Mouse (Mus musculus): ENCODE measurements at regions not wholly inside any gene's neighbourhood (a gene's known extent, or its start where the extent isn't known, plus 50 kb on each side); places are given as distances from the start of the nearest gene placed in this dataset.

DNA sequence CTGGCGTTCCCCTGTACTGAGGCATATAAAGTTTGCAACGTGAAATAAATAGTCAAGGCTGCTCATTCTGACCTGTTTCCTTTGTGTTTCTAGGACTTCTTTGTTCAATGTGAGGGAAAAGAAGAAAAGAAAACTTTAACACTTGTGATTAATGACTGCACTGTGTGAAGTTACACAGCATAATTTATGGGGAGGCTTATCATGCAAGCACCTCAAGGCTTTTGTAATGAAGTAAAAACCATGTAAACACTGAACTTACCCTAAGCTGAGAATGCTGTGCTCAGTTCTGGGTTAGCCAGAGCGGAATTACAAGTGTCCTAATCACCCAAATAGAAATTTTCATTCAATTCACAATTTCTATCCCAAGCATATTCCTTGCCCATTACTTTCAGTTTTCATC, 241.2 kb downstream of the Otol1 start:
- TF ChIP-seq CTCF (conservative IDR thresholded peaks at IDR 0.05; ENCODE audit: insufficient read depth, insufficient read length, low read depth, low read length) (no peak), POLR2A (IDR thresholded peaks at IDR 0.05; ENCODE audit: low read depth, low read length) (no peak)

Measured in kidney, adult 2 months (tissue).